Mouse (Mus musculus): Measurements from ENCODE around the gene Rnf113a2. TPM values are rescaled to one million over a fixed set of nuclear protein-coding genes. Genes with fewer than 3 reads are reported as not detected.

Rnf113a2 gene
- polyA plus RNA-seq, 1 experiment from 2014 or later: 23.3 TPM

DNA sequence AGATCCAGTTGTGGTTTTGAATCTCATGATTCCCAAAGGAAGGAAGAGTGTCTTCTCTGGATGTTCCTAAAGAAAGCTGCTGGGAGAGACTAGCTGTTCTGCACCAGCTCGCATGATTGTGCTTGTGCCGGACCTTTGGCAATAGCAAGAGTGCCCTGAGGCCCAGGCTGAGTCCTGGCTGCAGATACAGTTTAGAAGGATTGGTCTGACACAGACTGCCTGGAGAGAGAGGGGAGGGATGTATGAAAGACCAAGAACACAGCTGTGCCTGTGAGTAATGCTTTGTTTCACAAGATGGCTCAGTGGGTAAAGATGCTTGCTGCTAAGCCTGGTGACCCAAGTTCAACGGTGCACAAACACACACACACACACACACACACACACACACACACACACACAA lies 45.9 kb downstream of the Rnf113a2 start:
- H3K9me3 ChIP-seq (ENCODE audit: control insufficient read depth, low read length): no peaks in the 10 kb centered on the region
- no peak for ATAC-seq
- H3K4me1 ChIP-seq (ENCODE audit: control insufficient read depth, insufficient read depth, low read length): no peaks in the 10 kb centered on the region
- H3K9ac ChIP-seq (ENCODE audit: low read depth, low read length): no peak overlapping the region
- no peak overlapping the region for H3K27ac ChIP-seq (ENCODE audit: low read length)
- H3K4me3 ChIP-seq (ENCODE audit: low read length): no peak overlapping the region
- no peaks in the 10 kb centered on the region for H3K27me3 ChIP-seq (replicated peaks; ENCODE audit: control insufficient read depth, insufficient read depth, low read length)
- 92% methylated on average over 3 of the region's 3 CpGs for WGBS
- peaks cover 7% of the 10 kb centered on the region; the same call in 1 of the 2 replicates for H3K36me3 ChIP-seq (ENCODE audit: control insufficient read depth, insufficient read depth, low read length)
- H3K4me2 ChIP-seq (ENCODE audit: low read depth, low read length): no peak overlapping the region

Other genes with a start within 250 kb of the Rnf113a2 start
- gene Elmsan1, start 198.3 kb upstream of the Rnf113a2 start, polyA plus RNA-seq (2015; fragmentation: Nextera tagmentation; extraction: Ambion mirVana): 6.3 and 6.7 TPM in 2 replicates
- gene Ptgr2, start 132.0 kb upstream of the Rnf113a2 start, polyA plus RNA-seq (2015; fragmentation: Nextera tagmentation; extraction: Ambion mirVana): 58.1 and 60.2 TPM in 2 replicates
- gene Zfp410, start 100.3 kb upstream of the Rnf113a2 start, polyA plus RNA-seq (2015; fragmentation: Nextera tagmentation; extraction: Ambion mirVana): 54.8 and 61.5 TPM in 2 replicates
- 51.2 and 53.8 TPM in 2 replicates for gene Coq6, start 55.5 kb upstream of the Rnf113a2 start, polyA plus RNA-seq (2015; fragmentation: Nextera tagmentation; extraction: Ambion mirVana)
- 2.3 and 3.3 TPM in 2 replicates for gene Fam161b, start 55.4 kb upstream of the Rnf113a2 start, polyA plus RNA-seq (2015; fragmentation: Nextera tagmentation; extraction: Ambion mirVana)
- 53.0 and 60.2 TPM in 2 replicates for gene Entpd5, start 8.2 kb upstream of the Rnf113a2 start, polyA plus RNA-seq (2015; fragmentation: Nextera tagmentation; extraction: Ambion mirVana)
- 0.56 and 0.84 TPM in 2 replicates for gene Bbof1, start 8.1 kb upstream of the Rnf113a2 start, polyA plus RNA-seq (2015; fragmentation: Nextera tagmentation; extraction: Ambion mirVana)
- 34.9 and 36.5 TPM in 2 replicates for gene Aldh6a1, start 33.8 kb downstream of the Rnf113a2 start, polyA plus RNA-seq (2015; fragmentation: Nextera tagmentation; extraction: Ambion mirVana)
- 13.9 and 14.7 TPM in 2 replicates for gene Lin52, start 34.2 kb downstream of the Rnf113a2 start, polyA plus RNA-seq (2015; fragmentation: Nextera tagmentation; extraction: Ambion mirVana)
- gene Vsx2, start 152.6 kb downstream of the Rnf113a2 start, polyA plus RNA-seq (2015; fragmentation: Nextera tagmentation; extraction: Ambion mirVana): not detected in 2 replicates
- gene Abcd4, start 200.2 kb downstream of the Rnf113a2 start, polyA plus RNA-seq (2015; fragmentation: Nextera tagmentation; extraction: Ambion mirVana): 27.8 and 28.2 TPM in 2 replicates
- gene Vrtn, start 223.8 kb downstream of the Rnf113a2 start, polyA plus RNA-seq (2015; fragmentation: Nextera tagmentation; extraction: Ambion mirVana): not detected in 2 replicates